Mouse (Mus musculus): ENCODE data around the gene Smim17. TPM values are rescaled to one million over a fixed set of nuclear protein-coding genes. Genes with fewer than 3 reads are reported as not detected.

Smim17 gene
- polyA plus RNA-seq, 1 experiment from 2014 or later, result 3.4 TPM

- WGBS, result 91% methylated on average over 3 of the region's 3 CpGs
- H3K36me3 ChIP-seq, result peaks cover 5% of the 10 kb centered on the region; the same call in 1 of the 2 replicates
- no peaks in the 10 kb centered on the region for H3K4me1 ChIP-seq
- H3K9me3 ChIP-seq, result no peaks in the 10 kb centered on the region
- ATAC-seq (replicated peaks), result no peak
- H3K27me3 ChIP-seq, result no peaks in the 10 kb centered on the region
- H3K27ac ChIP-seq (replicated peaks), result no peak overlapping the region
- H3K4me2 ChIP-seq (replicated peaks), result no peak overlapping the region
- H3K4me3 ChIP-seq, result no peak overlapping the region
- no peak overlapping the region for H3K9ac ChIP-seq (replicated peaks)
Observed at GRCm38 (mm10) chr7:6372993-6373392, 25.5 kb upstream of the Smim17 start.

- H3K4me1 ChIP-seq, result peaks cover 8% of the 10 kb centered on the region
- H3K27me3 ChIP-seq, result no peaks in the 10 kb centered on the region
- ATAC-seq (replicated peaks), result no peak
- H3K36me3 ChIP-seq, result peaks cover 11% of the 10 kb centered on the region; the same call in 1 of the 2 replicates
- WGBS, result 91% methylated on average over 8 of the region's 8 CpGs
- no peak overlapping the region for H3K4me2 ChIP-seq (replicated peaks)
- H3K9me3 ChIP-seq, result no peaks in the 10 kb centered on the region
- no peak overlapping the region for H3K27ac ChIP-seq (replicated peaks)
- H3K9ac ChIP-seq (replicated peaks), result no peak overlapping the region
- H3K4me3 ChIP-seq, result no peak overlapping the region
Observed at GRCm38 (mm10) chr7:6378441-6378840, 20.1 kb upstream of the Smim17 start.

GRCm38 (mm10) chr7:6381431-6381830, 17.1 kb upstream of the Smim17 start:
- Histone ChIP-seq H3K27ac (replicated peaks) (no peak overlapping the region), H3K4me1 (peaks cover 22% of the 10 kb centered on the region), H3K9me3 (no peaks in the 10 kb centered on the region), H3K27me3 (no peaks in the 10 kb centered on the region), H3K9ac (replicated peaks) (no peak overlapping the region), H3K36me3 (peaks cover 6% of the 10 kb centered on the region; the same call in 1 of the 2 replicates), H3K4me3 (no peak overlapping the region), H3K4me2 (replicated peaks) (no peak overlapping the region)
- ATAC-seq (replicated peaks), result no peak
- WGBS, result 93% methylated on average over 2 of the region's 2 CpGs

- peak within 1 kb of the TSS; percentile 78 for H3K4me3 ChIP-seq
- peaks cover 10% of the 10 kb centered on the region; the same call in 1 of the 2 replicates for H3K36me3 ChIP-seq
- peak; percentile 97 for ATAC-seq (replicated peaks)
- WGBS, result under 1% methylated on average over 28 of the region's 28 CpGs
- peak within 1 kb of the TSS; percentile 86 for H3K4me2 ChIP-seq (replicated peaks)
- no peaks in the 10 kb centered on the region for H3K9me3 ChIP-seq
- peak within 1 kb of the TSS; percentile 39; the same call in 1 of the 2 replicates for H3K27ac ChIP-seq (replicated peaks)
- peak within 1 kb of the TSS; percentile 72 for H3K9ac ChIP-seq (replicated peaks)
- peaks cover 22% of the 10 kb centered on the region for H3K4me1 ChIP-seq
- no peaks in the 10 kb centered on the region for H3K27me3 ChIP-seq
Observed at GRCm38 (mm10) chr7:6383044-6383455, 15.5 kb upstream of the Smim17 start, which contains the start of gene Zfp28. Zfp28 (plus strand) TSS chr7:6383295.

- Histone ChIP-seq H3K4me1 (peaks cover 22% of the 10 kb centered on the region), H3K27me3 (no peaks in the 10 kb centered on the region), H3K9me3 (no peaks in the 10 kb centered on the region), H3K36me3 (peaks cover 4% of the 10 kb centered on the region; the same call in 1 of the 2 replicates), H3K9ac (replicated peaks) (peak overlapping the region; percentile 72; the same call in 1 of the 2 replicates), H3K4me2 (replicated peaks) (peak overlapping the region; percentile 86), H3K27ac (replicated peaks) (no peak overlapping the region), H3K4me3 (peak overlapping the region; percentile 78)
- ATAC-seq (replicated peaks), result peak; percentile 5; the same call in 1 of the 2 replicates
- 77% methylated on average over 8 of the region's 8 CpGs for WGBS
Observed at GRCm38 (mm10) chr7:6384011-6384410, 14.5 kb upstream of the Smim17 start.

GRCm38 (mm10) chr7:6386995-6387394, 11.5 kb upstream of the Smim17 start:
- Histone ChIP-seq H3K4me3 (no peak overlapping the region), H3K9me3 (no peaks in the 10 kb centered on the region), H3K4me1 (peaks cover 22% of the 10 kb centered on the region), H3K27me3 (no peaks in the 10 kb centered on the region), H3K36me3 (peaks cover 32% of the 10 kb centered on the region), H3K27ac (replicated peaks) (0 out of 2 replicates have a peak overlapping the region, but pooled peaks have one; percentile 11), H3K9ac (replicated peaks) (no peak overlapping the region), H3K4me2 (replicated peaks) (no peak overlapping the region)
- 85% methylated on average over 8 of the region's 8 CpGs for WGBS
- no peak for ATAC-seq (replicated peaks)

GRCm38 (mm10) chr7:6388971-6389370, 9.5 kb upstream of the Smim17 start:
- Histone ChIP-seq H3K36me3 (peaks cover 49% of the 10 kb centered on the region), H3K4me2 (replicated peaks) (no peak overlapping the region), H3K27me3 (no peaks in the 10 kb centered on the region), H3K27ac (replicated peaks) (no peak overlapping the region), H3K9ac (replicated peaks) (no peak overlapping the region), H3K4me1 (peaks cover 9% of the 10 kb centered on the region), H3K4me3 (no peak overlapping the region), H3K9me3 (no peaks in the 10 kb centered on the region)
- no peak for ATAC-seq (replicated peaks)
- 90% methylated on average over 5 of the region's 5 CpGs for WGBS

- Histone ChIP-seq H3K27me3 (no peaks in the 10 kb centered on the region), H3K27ac (replicated peaks) (no peak overlapping the region), H3K4me1 (peaks cover 4% of the 10 kb centered on the region; the same call in 1 of the 2 replicates), H3K36me3 (peaks cover 54% of the 10 kb centered on the region), H3K9me3 (no peaks in the 10 kb centered on the region), H3K9ac (replicated peaks) (no peak overlapping the region), H3K4me2 (replicated peaks) (no peak overlapping the region), H3K4me3 (no peak overlapping the region)
- WGBS, result 62% methylated on average over 5 of the region's 5 CpGs
- no peak for ATAC-seq (replicated peaks)
Observed at GRCm38 (mm10) chr7:6389449-6389848, 9.1 kb upstream of the Smim17 start.

- Histone ChIP-seq H3K36me3 (no peaks in the 10 kb centered on the region), H3K4me1 (no peaks in the 10 kb centered on the region), H3K4me2 (replicated peaks) (no peak within 1 kb of the TSS), H3K9me3 (no peaks in the 10 kb centered on the region), H3K27ac (replicated peaks) (no peak within 1 kb of the TSS), H3K4me3 (no peak within 1 kb of the TSS), H3K27me3 (no peaks in the 10 kb centered on the region), H3K9ac (replicated peaks) (no peak within 1 kb of the TSS)
- WGBS, result 2% methylated on average over 17 of the region's 17 CpGs
- peak; percentile 45 for ATAC-seq (replicated peaks)
Observed at GRCm38 (mm10) chr7:6410043-6410442, 11.5 kb downstream of the Smim17 start, which contains the start of gene Gm20715. Gm20715 (plus strand) TSS chr7:6410277.

GRCm38 (mm10) chr7:6414626-6415441, 16.3 kb downstream of the Smim17 start:
- WGBS, result 7% methylated on average over 21 of the region's 22 CpGs
- no peaks in the 10 kb centered on the region for H3K4me1 ChIP-seq
- no peaks in the 10 kb centered on the region for H3K27me3 ChIP-seq
- H3K36me3 ChIP-seq, result no peaks in the 10 kb centered on the region
- H3K4me2 ChIP-seq (replicated peaks), result peak overlapping the region; percentile 49
- no peaks in the 10 kb centered on the region for H3K9me3 ChIP-seq
- peak overlapping the region; percentile 42 for H3K4me3 ChIP-seq
- ATAC-seq (replicated peaks), result peak; percentile 88
- H3K9ac ChIP-seq (replicated peaks), result peak overlapping the region; percentile 35
- no peak overlapping the region for H3K27ac ChIP-seq (replicated peaks)

- Histone ChIP-seq H3K4me2 (replicated peaks) (peak overlapping the region; percentile 49), H3K9me3 (no peaks in the 10 kb centered on the region), H3K27ac (replicated peaks) (no peak overlapping the region), H3K27me3 (no peaks in the 10 kb centered on the region), H3K4me3 (peak overlapping the region; percentile 42), H3K36me3 (no peaks in the 10 kb centered on the region), H3K9ac (replicated peaks) (peak overlapping the region; percentile 35), H3K4me1 (no peaks in the 10 kb centered on the region)
- WGBS, result 11% methylated on average over 8 of the region's 8 CpGs
- no peak; the same call in 1 of the 2 replicates for ATAC-seq (replicated peaks)
Observed at GRCm38 (mm10) chr7:6415442-6415787, 16.9 kb downstream of the Smim17 start.

GRCm38 (mm10) chr7:6419894-6420293, 21.4 kb downstream of the Smim17 start:
- H3K4me1 ChIP-seq, result no peaks in the 10 kb centered on the region
- no peak overlapping the region for H3K4me3 ChIP-seq
- H3K9ac ChIP-seq (replicated peaks), result no peak overlapping the region
- no peak overlapping the region for H3K27ac ChIP-seq (replicated peaks)
- no peak for ATAC-seq (replicated peaks)
- H3K36me3 ChIP-seq, result no peaks in the 10 kb centered on the region
- no peaks in the 10 kb centered on the region for H3K27me3 ChIP-seq
- H3K9me3 ChIP-seq, result no peaks in the 10 kb centered on the region
- H3K4me2 ChIP-seq (replicated peaks), result no peak overlapping the region
- 81% methylated on average over 6 of the region's 6 CpGs for whole genome bisulfite sequencing
